Mouse (Mus musculus) brain, embryonic 18.5 days (tissue): ENCODE measurements around the gene Cacng4.

ENCODE experiments used
- DNase-seq: peaks from one replicate; pipeline ENCODE4 v3.0.0-alpha.2; 2012; ENCODE audit warnings: low read depth, low spot score

The Cacng4 gene

DNA sequence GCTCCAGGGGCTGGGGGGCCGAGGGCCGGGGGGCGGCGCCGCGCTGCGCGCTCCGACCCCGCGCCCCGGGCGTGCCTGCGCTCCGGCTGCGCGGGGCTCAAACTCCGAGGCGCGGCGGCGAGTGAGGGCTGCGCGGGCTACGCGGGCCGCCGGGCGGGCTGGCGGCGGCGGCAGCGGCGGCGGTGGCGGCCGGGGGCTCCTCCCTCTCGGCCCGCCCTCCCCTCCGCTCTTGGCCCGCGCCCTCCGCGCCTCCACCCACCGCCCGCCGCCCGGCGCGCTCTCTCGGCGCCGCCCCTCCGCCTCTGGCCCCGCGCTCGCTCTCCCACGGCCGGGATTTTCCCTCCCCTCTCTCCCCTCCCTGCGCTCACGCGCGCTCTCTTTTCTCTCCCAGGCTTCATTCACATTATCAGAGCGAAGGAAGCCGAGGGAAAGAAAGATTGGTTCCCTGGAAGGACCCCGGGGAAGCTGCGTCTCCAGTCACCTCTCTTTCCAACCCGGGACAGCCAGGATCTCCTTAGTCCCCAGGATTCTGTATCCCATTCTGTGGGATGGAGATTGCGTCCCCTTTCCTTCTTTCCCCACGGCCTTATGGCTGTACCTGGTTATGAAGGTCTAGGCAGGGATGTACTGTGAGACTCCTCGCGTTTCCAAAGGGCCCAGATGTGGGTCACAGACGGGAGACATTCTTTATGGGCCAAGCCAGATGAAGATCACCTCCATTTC is at the start of gene Cacng4:
Gene Cacng4, minus strand, starts transcription at position 11 of the 723 bp plus-strand sequence.
- DNase-seq: no peak

- DNase-seq: no peak
These were observed 39.1 kb upstream of the Cacng4 start for GRCm38 (mm10) chr11:107833351-107834040.

DNA sequence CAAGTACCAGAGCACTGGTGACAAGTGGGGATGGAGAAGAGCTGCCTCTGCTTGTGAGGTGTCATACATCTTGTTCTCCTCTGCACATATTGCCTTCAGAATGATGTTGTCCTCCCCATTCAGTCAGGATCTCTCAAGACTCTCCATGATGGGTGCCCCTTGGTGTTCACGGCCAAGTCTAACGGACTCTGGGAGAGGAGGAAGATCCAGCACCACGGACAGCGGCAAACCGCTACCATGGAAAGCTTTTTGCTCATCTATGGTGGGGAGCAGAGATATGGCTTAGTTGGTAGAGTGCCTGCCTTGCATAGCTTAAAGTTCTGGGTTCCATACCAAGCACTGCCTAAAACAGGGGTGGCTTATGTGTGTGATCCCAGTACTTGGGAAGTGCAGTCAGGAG is 22.8 kb upstream of the Cacng4 start:
- no peak for DNase-seq

- no peak for DNase-seq
These were observed 18.7 kb upstream of the Cacng4 start for GRCm38 (mm10) chr11:107812941-107813648.

- no peak for DNase-seq
These were observed 18.1 kb upstream of the Cacng4 start for GRCm38 (mm10) chr11:107812429-107812828.

DNA sequence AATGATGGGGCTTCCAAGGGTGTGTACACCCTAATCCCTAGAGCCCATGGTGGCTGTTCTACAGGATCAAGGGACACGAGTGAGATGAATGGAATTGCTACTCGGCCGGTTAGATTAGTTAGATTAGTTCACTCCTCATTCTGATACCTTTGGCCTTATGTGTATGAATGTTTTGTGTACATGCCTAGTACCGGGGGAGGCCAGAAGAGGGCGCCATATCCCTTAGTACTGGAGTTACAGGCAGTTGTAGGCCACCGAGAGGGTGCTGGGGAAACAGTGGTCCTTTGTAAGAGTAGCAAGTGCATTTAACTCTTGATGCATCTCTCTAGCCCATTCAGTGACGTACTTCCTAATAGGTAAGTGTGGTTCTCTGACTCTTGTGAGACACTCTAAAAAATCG is 14.2 kb upstream of the Cacng4 start:
- no peak for DNase-seq

DNA sequence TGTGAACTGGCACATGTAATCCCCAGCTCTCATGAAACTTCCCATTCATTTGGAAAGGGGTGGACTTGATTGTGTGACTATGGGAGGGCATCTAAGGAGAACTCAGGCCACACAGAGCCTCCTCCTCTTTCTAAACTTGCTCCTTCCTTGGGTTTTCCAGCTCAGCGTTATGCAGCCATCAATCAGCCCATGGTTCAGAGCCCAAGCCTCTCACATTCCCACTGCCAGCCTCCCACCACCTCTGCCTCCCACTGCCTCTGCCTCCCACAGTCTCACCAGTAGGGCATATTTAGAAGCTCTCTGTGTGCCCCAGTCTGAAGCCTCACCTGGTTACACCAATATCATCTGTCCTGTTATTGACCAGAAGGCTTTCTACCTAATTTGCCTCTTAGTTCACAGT is 11.7 kb upstream of the Cacng4 start:
- no peak for DNase-seq

DNA sequence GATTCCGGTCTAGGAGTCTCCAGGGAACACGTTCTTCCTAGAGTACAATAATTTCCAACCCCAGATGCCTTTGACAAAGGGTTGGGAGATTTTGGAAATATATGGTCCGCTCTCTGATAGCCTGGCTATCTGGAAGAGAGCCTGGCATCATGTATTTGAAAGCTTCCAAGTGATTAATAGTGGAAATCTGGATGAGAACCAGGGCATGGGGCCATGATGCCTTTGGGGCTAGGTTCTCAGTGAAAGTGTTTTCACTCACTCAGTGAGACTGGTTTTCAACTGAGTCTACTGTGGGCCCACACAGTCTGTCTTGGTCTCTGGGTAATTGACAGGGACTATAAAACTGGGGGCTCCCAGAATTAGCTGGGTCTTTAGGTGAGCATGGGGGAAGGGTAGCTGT is 7.6 kb upstream of the Cacng4 start:
- DNase-seq: no peak

- no peak for DNase-seq
These were observed 5.0 kb upstream of the Cacng4 start for GRCm38 (mm10) chr11:107799331-107799730.

- no peak for DNase-seq
These were observed 2.0 kb upstream of the Cacng4 start for GRCm38 (mm10) chr11:107796346-107796745.

DNA sequence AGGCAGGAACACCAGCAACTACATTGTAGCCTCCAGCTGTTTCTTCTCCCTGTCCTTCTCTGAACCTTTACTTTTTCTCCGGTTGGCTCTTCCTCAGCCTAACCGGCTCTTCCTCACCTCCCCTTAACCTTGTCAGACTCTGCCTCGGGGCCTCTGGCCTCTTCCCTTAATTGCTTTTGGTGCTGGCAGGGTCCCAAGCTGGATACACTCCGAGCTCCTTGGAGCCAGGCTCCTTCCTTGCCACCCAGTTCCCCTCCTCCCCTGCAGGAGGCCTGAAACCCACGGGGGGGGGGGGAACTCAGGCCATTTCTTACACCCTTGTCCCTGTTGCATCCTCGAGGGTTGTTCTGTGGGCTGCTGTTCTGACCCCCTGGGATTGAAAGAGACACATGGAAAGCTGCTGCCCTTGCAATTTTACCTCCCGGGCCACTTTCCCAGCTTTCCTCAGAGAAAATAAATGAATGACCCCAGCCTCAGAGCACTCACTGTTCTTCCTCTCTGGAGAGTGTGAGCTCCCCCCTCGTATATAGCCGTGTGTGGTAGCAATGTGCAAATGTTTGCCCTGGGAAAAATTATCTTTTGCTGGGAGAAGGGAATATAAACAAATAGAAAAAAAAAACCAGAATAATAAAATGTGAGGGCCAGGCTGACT is 1.2 kb upstream of the Cacng4 start:
- DNase-seq: no peak

GRCm38 (mm10) chr11:107794103-107794493 is 259 bp downstream of the Cacng4 start:
- DNase-seq: no peak

DNA sequence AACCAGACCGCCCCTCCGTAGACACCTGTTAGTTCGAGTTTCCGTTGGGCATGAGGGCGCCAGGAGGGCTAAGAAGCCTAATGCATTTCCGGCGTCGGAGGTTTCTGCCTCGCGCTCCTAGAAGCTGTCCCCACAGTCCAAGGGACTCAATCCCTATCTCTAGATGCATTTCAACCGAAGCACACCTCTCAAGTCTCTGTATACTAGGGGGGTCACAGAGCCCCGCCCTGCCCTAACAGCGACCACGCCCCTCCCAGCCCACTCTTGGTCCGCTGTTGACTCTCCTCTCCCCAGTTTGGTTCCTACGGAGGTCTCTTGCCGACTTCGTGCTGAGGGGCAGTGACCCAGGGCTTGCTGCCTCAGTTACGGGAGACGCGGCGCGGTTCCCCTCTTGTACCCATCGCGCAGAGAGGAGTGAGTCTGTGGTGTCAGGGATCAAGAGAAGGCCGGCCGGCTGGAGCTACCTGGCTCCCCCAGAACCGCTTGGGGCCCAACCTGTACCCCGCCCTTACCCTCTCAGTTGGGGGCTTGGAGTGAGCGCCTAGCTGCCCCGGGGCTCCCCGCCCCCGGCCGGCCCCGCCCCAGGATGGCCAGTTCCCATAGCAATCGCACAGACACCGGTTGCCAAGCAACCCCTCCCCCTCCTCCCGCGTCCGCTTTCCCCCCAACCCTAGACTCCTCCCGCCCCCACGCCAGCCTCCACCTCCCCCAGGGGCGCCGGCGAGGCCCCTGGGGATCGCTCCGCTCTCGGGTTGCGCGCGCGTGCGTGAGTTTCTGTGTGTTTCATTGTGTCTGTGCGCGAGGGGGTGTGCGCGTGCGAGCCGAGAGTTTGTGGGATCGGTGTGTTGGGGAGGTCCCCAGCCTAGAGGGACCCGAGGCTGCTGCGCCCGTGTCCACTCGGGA is 906 bp downstream of the Cacng4 start:
- DNase-seq: peak; percentile 69

DNA sequence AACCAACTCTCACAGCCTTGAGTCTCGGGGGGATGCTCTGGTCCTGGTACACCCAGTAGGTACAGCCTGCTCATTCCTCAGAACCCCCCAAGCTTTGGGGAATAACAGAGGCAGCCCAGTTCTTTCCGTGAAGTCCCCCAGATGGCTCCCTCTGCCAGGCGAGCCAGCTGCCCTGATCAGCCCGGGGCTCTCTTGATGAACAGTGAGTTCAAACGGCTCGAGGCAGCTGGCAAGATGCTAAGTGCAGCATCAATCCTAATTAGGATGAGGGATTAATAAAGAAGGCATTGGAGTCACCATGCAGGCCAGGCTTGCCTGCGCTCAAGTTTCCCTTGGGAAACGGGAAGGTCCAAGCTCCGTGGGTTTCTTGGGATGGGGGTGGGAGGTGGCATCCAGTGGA is 2.2 kb downstream of the Cacng4 start:
- no peak for DNase-seq

- DNase-seq: no peak
These were observed 8.6 kb downstream of the Cacng4 start for GRCm38 (mm10) chr11:107785761-107786160.

DNA sequence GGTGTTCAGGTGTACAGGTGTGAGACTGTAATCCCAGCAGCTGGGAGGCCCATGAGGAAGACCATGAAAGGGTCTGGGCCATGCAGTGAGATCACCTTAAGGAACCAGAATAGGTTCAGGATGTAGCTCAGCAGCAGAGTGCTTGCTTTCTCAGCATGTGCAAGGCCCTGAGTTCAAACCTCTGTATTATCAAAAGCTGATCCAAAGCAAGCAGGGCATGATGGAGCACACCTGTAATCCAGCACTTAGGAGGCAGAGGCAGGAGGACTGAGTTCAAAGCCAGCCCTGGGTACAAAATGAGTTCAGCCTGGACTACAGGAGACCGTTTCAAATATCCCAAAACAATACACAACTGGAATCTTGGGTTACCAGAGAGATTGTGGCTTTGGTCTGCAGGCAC is 9.1 kb downstream of the Cacng4 start:
- no peak for DNase-seq

DNA sequence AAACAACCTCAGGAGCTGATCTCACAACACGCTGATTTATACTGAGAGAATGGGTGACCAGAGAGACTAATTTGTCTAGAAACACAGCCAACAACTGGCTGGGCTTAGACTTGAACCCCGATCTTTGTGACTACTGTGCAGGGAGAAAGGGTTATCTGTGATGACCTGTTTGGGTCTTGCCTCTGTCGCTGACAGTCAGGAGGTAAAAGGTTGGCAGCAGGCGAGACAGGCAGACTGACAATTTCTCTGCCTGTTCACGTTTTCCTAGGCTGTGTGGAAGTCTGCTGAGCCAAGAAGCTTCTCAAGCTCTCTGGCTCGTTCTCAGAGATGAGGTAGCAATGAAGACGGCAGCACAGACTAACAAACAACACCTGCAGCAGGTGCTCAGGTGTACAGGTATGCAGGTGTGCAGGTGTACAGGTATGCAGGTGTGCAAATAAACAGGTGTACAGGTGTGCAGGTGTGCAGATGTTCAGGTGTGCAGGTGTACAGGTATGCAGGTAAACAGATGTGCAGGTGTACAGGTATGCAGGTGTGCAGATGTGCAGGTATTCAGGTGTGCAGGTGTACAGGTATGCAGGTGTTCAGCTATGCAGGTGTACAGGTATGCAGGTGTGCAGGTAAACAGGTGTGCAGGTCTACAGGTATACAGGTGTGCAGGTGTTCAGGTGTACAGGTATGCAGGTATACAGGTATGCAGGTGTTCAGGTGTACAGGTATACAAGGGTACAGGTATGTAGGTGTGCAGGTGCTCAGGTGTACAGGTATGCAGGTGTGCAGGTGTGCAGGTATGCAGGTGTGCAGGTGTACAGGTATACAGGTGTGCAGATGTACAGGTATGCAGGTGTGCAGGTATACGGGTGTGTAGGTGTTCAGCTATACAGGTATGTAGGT is 10.2 kb downstream of the Cacng4 start:
- no peak for DNase-seq

GRCm38 (mm10) chr11:107782591-107782990 is 11.8 kb downstream of the Cacng4 start:
- DNase-seq: no peak

- DNase-seq: no peak
These were observed 15.5 kb downstream of the Cacng4 start for GRCm38 (mm10) chr11:107778859-107779258.

GRCm38 (mm10) chr11:107777487-107777886 is 16.9 kb downstream of the Cacng4 start:
- DNase-seq: no peak
